Mouse (Mus musculus): Measurements from ENCODE around the gene Nek1. TPM values are rescaled to one million over a fixed set of nuclear protein-coding genes. Genes with fewer than 3 reads are reported as not detected.

Gene Nek1
- 21.5 and 22.6 TPM in 2 replicates for polyA plus RNA-seq (2016; fragmentation: Nextera tagmentation; extraction: Ambion mirVana)

- 0 out of 2 replicates have a peak, but pooled peaks cover 3% of the 10 kb centered on the region for H3K9me3 ChIP-seq
- WGBS = under 1% methylated on average over 57 of the region's 57 CpGs
- H3K4me1 ChIP-seq = peaks cover 6% of the 10 kb centered on the region; the same call in 1 of the 2 replicates
Observed at GRCm38 (mm10) chr8:60992910-60993638, at the start of gene Nek1. Nek1 (plus strand) TSS chr8:60993195.

GRCm38 (mm10) chr8:60947503-60947902, 45.5 kb upstream of the Nek1 start:
- H3K9ac ChIP-seq = no peak overlapping the region
- no peak for ATAC-seq (ENCODE audit: low FRiP score, low read depth)
- H3K36me3 ChIP-seq = no peaks in the 10 kb centered on the region
- H3K4me2 ChIP-seq (replicated peaks) = no peak overlapping the region
- H3K27ac ChIP-seq = no peak overlapping the region
- H3K9me3 ChIP-seq = no peaks in the 10 kb centered on the region
- no peaks in the 10 kb centered on the region for H3K27me3 ChIP-seq (replicated peaks)
- no peak overlapping the region for H3K4me3 ChIP-seq
- H3K4me1 ChIP-seq = 0 out of 2 replicates have a peak, but pooled peaks cover 3% of the 10 kb centered on the region

More at GRCm38 (mm10) chr8:60992910-60993638, at the start of gene Nek1:
- Histone ChIP-seq H3K27me3 (replicated peaks) (no peaks in the 10 kb centered on the region), H3K4me2 (replicated peaks) (peak within 1 kb of the TSS; percentile 76), H3K36me3 (no peaks in the 10 kb centered on the region; the same call in 1 of the 2 replicates), H3K9ac (peak within 1 kb of the TSS; percentile 66), H3K4me3 (peak within 1 kb of the TSS; percentile 73), H3K27ac (peak within 1 kb of the TSS; percentile 79)
- peak; percentile 96 for ATAC-seq (ENCODE audit: low FRiP score, low read depth)

- 0 out of 2 replicates have a peak, but pooled peaks cover 3% of the 10 kb centered on the region for H3K4me1 ChIP-seq
- ATAC-seq (ENCODE audit: low FRiP score, low read depth) = no peak
- no peaks in the 10 kb centered on the region for H3K36me3 ChIP-seq
- H3K9ac ChIP-seq = no peak overlapping the region
- no peak overlapping the region for H3K4me3 ChIP-seq
- H3K4me2 ChIP-seq (replicated peaks) = no peak overlapping the region
- H3K27me3 ChIP-seq (replicated peaks) = no peaks in the 10 kb centered on the region
- H3K27ac ChIP-seq = no peak overlapping the region
- WGBS = 89% methylated on average over 4 of the region's 4 CpGs
- H3K9me3 ChIP-seq = no peaks in the 10 kb centered on the region
Observed at GRCm38 (mm10) chr8:60949859-60950258, 43.1 kb upstream of the Nek1 start.

GRCm38 (mm10) chr8:60951271-60951670, 41.7 kb upstream of the Nek1 start:
- Histone ChIP-seq H3K9ac (no peak overlapping the region), H3K4me1 (0 out of 2 replicates have a peak, but pooled peaks cover 6% of the 10 kb centered on the region), H3K9me3 (no peaks in the 10 kb centered on the region), H3K27ac (no peak overlapping the region), H3K27me3 (replicated peaks) (no peaks in the 10 kb centered on the region), H3K4me2 (replicated peaks) (no peak overlapping the region), H3K4me3 (no peak overlapping the region), H3K36me3 (no peaks in the 10 kb centered on the region)
- ATAC-seq (ENCODE audit: low FRiP score, low read depth) = no peak
- 81% methylated on average over 4 of the region's 4 CpGs for WGBS

GRCm38 (mm10) chr8:60951757-60952156, 41.2 kb upstream of the Nek1 start:
- no peak for ATAC-seq (ENCODE audit: low FRiP score, low read depth)
- 100% methylated on average over 1 of the region's 1 CpGs for WGBS
- no peak overlapping the region for H3K9ac ChIP-seq
- no peaks in the 10 kb centered on the region for H3K27me3 ChIP-seq (replicated peaks)
- H3K4me1 ChIP-seq = 0 out of 2 replicates have a peak, but pooled peaks cover 6% of the 10 kb centered on the region
- H3K4me3 ChIP-seq = no peak overlapping the region
- no peaks in the 10 kb centered on the region for H3K36me3 ChIP-seq
- no peak overlapping the region for H3K27ac ChIP-seq
- no peaks in the 10 kb centered on the region for H3K9me3 ChIP-seq
- no peak overlapping the region for H3K4me2 ChIP-seq (replicated peaks)

GRCm38 (mm10) chr8:60952803-60953202, 40.2 kb upstream of the Nek1 start:
- ATAC-seq (ENCODE audit: low FRiP score, low read depth) = no peak
- Histone ChIP-seq H3K9me3 (no peaks in the 10 kb centered on the region), H3K4me1 (0 out of 2 replicates have a peak, but pooled peaks cover 6% of the 10 kb centered on the region), H3K27me3 (replicated peaks) (no peaks in the 10 kb centered on the region), H3K27ac (no peak overlapping the region), H3K9ac (no peak overlapping the region), H3K4me2 (replicated peaks) (peak overlapping the region; percentile 30), H3K36me3 (no peaks in the 10 kb centered on the region), H3K4me3 (no peak overlapping the region)
- 70% methylated on average over 5 of the region's 5 CpGs for WGBS

GRCm38 (mm10) chr8:60954281-60955014, 38.5 kb upstream of the Nek1 start:
- Histone ChIP-seq H3K36me3 (no peaks in the 10 kb centered on the region), H3K4me2 (replicated peaks) (peak overlapping the region; percentile 62), H3K27ac (peak overlapping the region; percentile 86), H3K4me1 (0 out of 2 replicates have a peak, but pooled peaks cover 6% of the 10 kb centered on the region), H3K9ac (peak overlapping the region; percentile 56), H3K9me3 (no peaks in the 10 kb centered on the region), H3K4me3 (peak overlapping the region; percentile 39), H3K27me3 (replicated peaks) (no peaks in the 10 kb centered on the region)
- 1% methylated on average over 15 of the region's 15 CpGs for WGBS
- peak; percentile 98 for ATAC-seq (ENCODE audit: low FRiP score, low read depth)

- H3K4me1 ChIP-seq = 0 out of 2 replicates have a peak, but pooled peaks cover 6% of the 10 kb centered on the region
- no peak overlapping the region for H3K4me3 ChIP-seq
- H3K27ac ChIP-seq = no peak overlapping the region
- H3K9me3 ChIP-seq = no peaks in the 10 kb centered on the region
- no peaks in the 10 kb centered on the region for H3K27me3 ChIP-seq (replicated peaks)
- no peaks in the 10 kb centered on the region for H3K36me3 ChIP-seq
- no peak overlapping the region for H3K9ac ChIP-seq
- no peak overlapping the region for H3K4me2 ChIP-seq (replicated peaks)
- WGBS = 93% methylated on average over 7 of the region's 7 CpGs
- no peak for ATAC-seq (ENCODE audit: low FRiP score, low read depth)
Observed at GRCm38 (mm10) chr8:60956847-60957246, 36.1 kb upstream of the Nek1 start.

- H3K27ac ChIP-seq = no peak overlapping the region
- H3K4me2 ChIP-seq (replicated peaks) = no peak overlapping the region
- no peak overlapping the region for H3K4me3 ChIP-seq
- H3K36me3 ChIP-seq = no peaks in the 10 kb centered on the region
- no peak overlapping the region for H3K9ac ChIP-seq
- no peak for ATAC-seq (ENCODE audit: low FRiP score, low read depth)
- no peaks in the 10 kb centered on the region for H3K4me1 ChIP-seq
- no peaks in the 10 kb centered on the region for H3K27me3 ChIP-seq (replicated peaks)
- WGBS = 90% methylated on average over 3 of the region's 3 CpGs
- H3K9me3 ChIP-seq = no peaks in the 10 kb centered on the region
Observed at GRCm38 (mm10) chr8:60962763-60963162, 30.2 kb upstream of the Nek1 start.

- no peak overlapping the region for H3K4me3 ChIP-seq
- no peaks in the 10 kb centered on the region for H3K9me3 ChIP-seq
- H3K4me2 ChIP-seq (replicated peaks) = no peak overlapping the region
- no peaks in the 10 kb centered on the region for H3K27me3 ChIP-seq (replicated peaks)
- WGBS = 73% methylated on average over 2 of the region's 2 CpGs
- H3K9ac ChIP-seq = no peak overlapping the region
- ATAC-seq (ENCODE audit: low FRiP score, low read depth) = no peak
- no peaks in the 10 kb centered on the region for H3K4me1 ChIP-seq
- no peaks in the 10 kb centered on the region for H3K36me3 ChIP-seq
- H3K27ac ChIP-seq = no peak overlapping the region
Observed at GRCm38 (mm10) chr8:60963931-60964330, 29.1 kb upstream of the Nek1 start.

- Histone ChIP-seq H3K9ac (no peak overlapping the region), H3K27me3 (replicated peaks) (no peaks in the 10 kb centered on the region), H3K4me1 (no peaks in the 10 kb centered on the region), H3K27ac (no peak overlapping the region), H3K36me3 (no peaks in the 10 kb centered on the region), H3K4me2 (replicated peaks) (no peak overlapping the region), H3K4me3 (no peak overlapping the region), H3K9me3 (no peaks in the 10 kb centered on the region)
- WGBS = 89% methylated on average over 4 of the region's 4 CpGs
- ATAC-seq (ENCODE audit: low FRiP score, low read depth) = no peak
Observed at GRCm38 (mm10) chr8:60964518-60964917, 28.5 kb upstream of the Nek1 start.

GRCm38 (mm10) chr8:60965306-60965705, 27.7 kb upstream of the Nek1 start:
- Histone ChIP-seq H3K36me3 (no peaks in the 10 kb centered on the region), H3K9ac (no peak overlapping the region), H3K4me1 (no peaks in the 10 kb centered on the region), H3K9me3 (no peaks in the 10 kb centered on the region), H3K27ac (no peak overlapping the region), H3K4me3 (no peak overlapping the region), H3K4me2 (replicated peaks) (no peak overlapping the region), H3K27me3 (replicated peaks) (no peaks in the 10 kb centered on the region)
- WGBS = 57% methylated on average over 6 of the region's 6 CpGs
- no peak for ATAC-seq (ENCODE audit: low FRiP score, low read depth)
